Mouse (Mus musculus) erythroblast, embryonic 14.5 days (primary cell): ENCODE measurements around the gene Rbms3. TPM values are rescaled to one million over a fixed set of nuclear protein-coding genes. Genes with fewer than 3 reads are reported as not detected.

Experiments
- H3K27me3 ChIP-seq: 2 replicates; pipeline ENCODE4 v1.6.1; 2012; ENCODE audit warnings: inconsistent platforms; ENCODE audit not compliant: control insufficient read depth
- H3K36me3 ChIP-seq: 2 replicates; pipeline ENCODE4 v1.6.1; 2012; ENCODE audit warnings: mild to moderate bottlenecking, inconsistent platforms; ENCODE audit not compliant: control insufficient read depth
- H3K4me1 ChIP-seq: 2 replicates; pipeline ENCODE4 v1.6.1; 2012; ENCODE audit warnings: inconsistent platforms; ENCODE audit not compliant: control insufficient read depth
- H3K4me3 ChIP-seq: replicated peaks from 2 replicates; pipeline ENCODE3; 2012; ENCODE audit warnings: moderate library complexity, mild to moderate bottlenecking, inconsistent platforms
- H3K9me3 ChIP-seq: 2 replicates; pipeline ENCODE4 v1.6.1; 2012; ENCODE audit warnings: low read length, inconsistent platforms, mixed read lengths; ENCODE audit not compliant: control insufficient read depth
- GATA1 ChIP-seq: IDR thresholded peaks from 2 replicates; pipeline ENCODE4 v1.6.1; 2012; ENCODE audit warnings: low read length, inconsistent platforms, mixed read lengths
- TAL1 ChIP-seq: IDR thresholded peaks from 3 replicates; pipeline ENCODE4 v1.6.1; 2012; ENCODE audit warnings: low read length, inconsistent platforms, mixed read lengths
- polyA plus RNA-seq: library from polyadenylated mRNA; stranded (reverse); fragments of >175 nt; gene quantifications from 2 replicates; pipeline ENCODE4 v1.2.3, GENCODE M21; 2012

Rbms3 gene
- polyA plus RNA-seq, 1 experiment: not detected

DNA sequence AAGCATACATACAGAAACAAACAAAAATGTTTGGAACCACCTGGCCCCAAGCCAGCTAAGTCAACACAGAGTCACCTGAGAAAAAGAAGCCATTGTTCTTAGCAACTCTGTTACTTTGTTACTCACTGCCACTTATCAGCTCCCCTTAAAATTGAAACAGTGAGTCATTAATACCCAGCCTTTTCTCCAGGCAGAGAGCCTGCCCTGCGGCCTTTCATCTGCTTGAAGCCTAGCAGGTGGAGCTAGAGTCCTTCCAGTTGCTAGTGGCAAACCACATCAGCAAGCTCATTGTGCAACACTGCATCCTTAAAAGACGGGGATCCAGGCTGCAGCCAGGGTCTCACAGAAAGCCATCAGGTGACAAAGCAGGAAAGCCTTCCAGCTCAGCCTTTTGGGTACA is 495.7 kb downstream of the Rbms3 start:
- TF ChIP-seq GATA1 (no peak), TAL1 (no peak)
- Histone ChIP-seq H3K27me3 (no peaks in the 10 kb centered on the region), H3K4me3 (no peak overlapping the region), H3K36me3 (no peaks in the 10 kb centered on the region), H3K4me1 (no peaks in the 10 kb centered on the region), H3K9me3 (no peaks in the 10 kb centered on the region; the same call in 1 of the 2 replicates)

DNA sequence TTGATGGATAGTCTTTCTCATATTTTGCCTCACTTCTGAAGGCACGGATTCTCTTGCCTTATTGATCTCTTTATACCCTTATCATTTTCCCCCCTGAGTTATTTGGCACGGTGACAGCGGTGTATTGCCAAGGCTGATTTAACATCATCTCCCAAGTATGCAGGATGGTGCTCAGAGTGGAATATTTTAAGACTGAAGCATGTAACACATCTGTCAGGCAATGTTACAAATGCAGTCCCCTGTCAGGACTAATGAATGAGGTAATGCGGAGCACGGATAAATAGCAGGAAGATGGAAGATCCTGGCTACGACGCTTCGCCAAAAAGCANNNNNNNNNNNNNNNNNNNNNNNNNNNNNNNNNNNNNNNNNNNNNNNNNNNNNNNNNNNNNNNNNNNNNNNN is 502.9 kb downstream of the Rbms3 start:
- no peaks in the 10 kb centered on the region for H3K36me3 ChIP-seq
- H3K9me3 ChIP-seq: peaks cover 14% of the 10 kb centered on the region
- no peaks in the 10 kb centered on the region for H3K27me3 ChIP-seq
- TF ChIP-seq TAL1 (no peak), GATA1 (no peak)
- no peaks in the 10 kb centered on the region for H3K4me1 ChIP-seq
- H3K4me3 ChIP-seq: no peak overlapping the region

DNA sequence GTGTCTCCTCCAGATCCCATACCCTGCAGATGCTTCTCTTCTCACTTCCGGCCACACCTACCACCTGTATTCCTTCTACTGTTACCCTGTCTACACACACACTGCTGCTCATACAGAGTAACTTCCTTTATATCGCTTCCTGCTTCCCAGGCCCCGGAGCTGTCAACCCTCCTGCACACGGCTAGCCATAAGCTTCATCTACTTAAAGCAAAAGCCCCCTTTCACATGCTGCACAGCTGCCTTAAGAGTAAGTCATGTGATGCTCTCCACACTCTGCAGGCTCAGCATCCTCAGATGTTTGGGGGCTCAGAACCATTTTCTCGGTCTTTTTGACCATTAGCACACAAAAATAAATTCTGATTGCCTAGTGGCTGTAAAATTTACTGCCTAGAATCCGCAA is 503.9 kb downstream of the Rbms3 start:
- no peaks in the 10 kb centered on the region for H3K27me3 ChIP-seq
- no peaks in the 10 kb centered on the region for H3K36me3 ChIP-seq
- H3K9me3 ChIP-seq: peaks cover 14% of the 10 kb centered on the region
- no peak for TF ChIP-seq GATA1
- no peak for TF ChIP-seq TAL1
- no peaks in the 10 kb centered on the region for H3K4me1 ChIP-seq
- H3K4me3 ChIP-seq: no peak overlapping the region

DNA sequence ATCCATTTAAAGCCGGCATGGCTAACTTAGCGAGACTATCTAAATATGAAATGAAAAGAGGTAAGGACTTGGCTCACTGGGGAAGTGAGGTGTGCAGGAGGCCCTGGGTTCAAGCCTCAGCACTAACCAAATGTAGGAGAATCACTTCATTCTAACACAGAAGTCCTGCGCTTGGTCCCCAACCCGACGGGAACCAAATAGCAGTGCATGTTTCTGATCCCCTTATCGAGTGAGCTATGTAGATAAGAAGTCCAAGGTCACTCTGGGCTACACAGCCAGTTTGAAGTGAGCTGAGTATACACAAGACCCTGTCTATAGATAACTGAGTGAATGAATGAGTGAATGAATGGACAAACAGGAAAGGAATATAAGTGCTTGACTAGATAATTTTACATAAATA is 508.1 kb downstream of the Rbms3 start:
- no peak for TF ChIP-seq TAL1
- TF ChIP-seq GATA1: no peak
- Histone ChIP-seq H3K36me3 (no peaks in the 10 kb centered on the region), H3K27me3 (no peaks in the 10 kb centered on the region), H3K4me1 (no peaks in the 10 kb centered on the region), H3K4me3 (no peak overlapping the region), H3K9me3 (peaks cover 15% of the 10 kb centered on the region)

DNA sequence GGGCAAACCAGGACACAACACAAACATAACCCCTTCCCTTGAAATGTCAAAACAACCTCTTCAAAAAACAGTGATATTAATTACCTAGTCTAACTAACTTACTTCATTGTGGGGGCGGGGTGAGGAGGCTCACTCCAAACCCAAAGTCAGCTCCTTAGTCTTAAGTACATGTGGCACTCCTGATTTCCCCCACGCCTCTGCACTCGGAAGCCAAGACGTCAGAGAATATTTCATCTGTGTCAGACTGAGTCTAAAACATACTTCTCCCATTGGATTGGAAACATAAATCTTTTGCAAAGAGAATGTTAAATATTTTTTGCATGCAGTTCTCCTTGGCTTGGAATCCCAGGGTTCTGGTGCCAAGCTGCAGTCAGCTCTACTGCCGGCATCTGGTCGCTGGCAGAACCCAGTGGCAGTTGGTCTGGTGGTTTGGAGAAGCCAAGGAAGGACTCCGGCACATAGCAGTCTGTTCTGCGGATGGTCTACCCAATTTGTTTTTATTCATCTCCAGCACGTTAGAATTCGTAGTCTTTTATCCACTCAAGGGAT is 512.5 kb downstream of the Rbms3 start:
- H3K36me3 ChIP-seq: no peaks in the 10 kb centered on the region
- no peak for TF ChIP-seq GATA1
- TF ChIP-seq TAL1: no peak
- peaks cover 12% of the 10 kb centered on the region for H3K9me3 ChIP-seq
- H3K4me1 ChIP-seq: no peaks in the 10 kb centered on the region
- H3K27me3 ChIP-seq: no peaks in the 10 kb centered on the region
- no peak overlapping the region for H3K4me3 ChIP-seq

DNA sequence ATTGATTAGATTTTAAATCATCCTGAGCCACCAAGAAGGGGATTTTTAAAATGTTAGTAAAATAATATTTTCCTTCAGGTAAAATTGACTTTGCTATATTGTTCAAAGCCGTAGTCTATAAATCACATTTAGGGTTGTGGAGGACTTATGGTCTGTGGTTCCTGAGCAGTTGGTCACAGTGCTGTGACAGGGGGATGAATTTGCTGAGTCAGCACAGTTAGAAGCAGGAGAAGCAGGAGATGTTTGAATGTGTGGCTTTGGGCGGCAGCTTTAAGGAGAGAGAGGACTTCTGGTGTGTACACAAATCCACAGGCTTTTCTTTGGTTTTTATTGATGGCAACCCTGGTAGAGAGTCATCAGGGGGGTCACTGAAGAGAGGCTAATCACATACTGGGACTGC is 514.1 kb downstream of the Rbms3 start:
- no peak for TF ChIP-seq TAL1
- TF ChIP-seq GATA1: no peak
- no peaks in the 10 kb centered on the region for H3K36me3 ChIP-seq
- peaks cover 12% of the 10 kb centered on the region for H3K9me3 ChIP-seq
- no peak overlapping the region for H3K4me3 ChIP-seq
- no peaks in the 10 kb centered on the region for H3K4me1 ChIP-seq
- H3K27me3 ChIP-seq: no peaks in the 10 kb centered on the region

DNA sequence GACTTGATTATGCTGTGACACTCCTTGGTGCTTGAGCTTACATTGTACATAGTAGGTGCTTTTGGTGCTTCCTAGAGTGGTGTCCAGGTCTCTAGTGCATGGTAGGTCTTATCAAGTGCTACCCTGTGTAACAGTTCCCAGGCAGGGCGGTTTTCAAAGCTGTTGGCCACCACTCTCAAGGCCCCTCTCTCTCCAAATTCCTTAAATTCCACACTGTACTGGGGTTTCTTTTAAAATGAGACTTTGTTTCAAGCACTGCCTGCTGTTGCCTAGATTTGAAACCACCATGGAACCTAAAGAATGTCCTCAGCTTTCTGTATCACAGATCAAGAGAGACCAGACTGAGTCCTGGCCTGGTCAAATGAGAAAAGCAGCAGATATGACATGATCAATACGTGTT is 516.1 kb downstream of the Rbms3 start:
- Histone ChIP-seq H3K4me3 (no peak overlapping the region), H3K27me3 (no peaks in the 10 kb centered on the region), H3K9me3 (peaks cover 15% of the 10 kb centered on the region), H3K4me1 (no peaks in the 10 kb centered on the region), H3K36me3 (no peaks in the 10 kb centered on the region)
- TF ChIP-seq TAL1 (no peak), GATA1 (no peak)

DNA sequence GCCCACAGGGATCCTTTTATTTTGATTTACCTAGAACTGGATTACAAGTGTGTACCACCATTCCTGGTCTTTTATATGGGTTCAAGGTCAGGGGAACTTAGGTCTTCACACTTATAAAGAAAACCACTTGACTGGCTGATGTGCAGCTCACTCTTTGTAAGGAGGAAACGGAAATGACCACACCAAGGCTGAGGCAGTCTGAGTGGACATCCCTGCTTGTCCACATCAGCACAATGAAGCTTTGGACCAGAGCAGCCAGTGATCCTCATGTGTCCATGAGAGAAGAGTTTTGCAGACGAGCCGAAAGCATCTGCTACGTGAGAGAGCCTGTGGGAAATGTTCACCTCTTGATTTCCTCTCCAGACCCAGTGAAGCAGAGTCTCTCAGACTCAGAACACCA is 521.8 kb downstream of the Rbms3 start:
- Histone ChIP-seq H3K4me3 (no peak overlapping the region), H3K36me3 (no peaks in the 10 kb centered on the region), H3K27me3 (no peaks in the 10 kb centered on the region), H3K9me3 (peaks cover 3% of the 10 kb centered on the region; the same call in 1 of the 2 replicates), H3K4me1 (no peaks in the 10 kb centered on the region)
- TF ChIP-seq GATA1 (no peak), TAL1 (no peak)

DNA sequence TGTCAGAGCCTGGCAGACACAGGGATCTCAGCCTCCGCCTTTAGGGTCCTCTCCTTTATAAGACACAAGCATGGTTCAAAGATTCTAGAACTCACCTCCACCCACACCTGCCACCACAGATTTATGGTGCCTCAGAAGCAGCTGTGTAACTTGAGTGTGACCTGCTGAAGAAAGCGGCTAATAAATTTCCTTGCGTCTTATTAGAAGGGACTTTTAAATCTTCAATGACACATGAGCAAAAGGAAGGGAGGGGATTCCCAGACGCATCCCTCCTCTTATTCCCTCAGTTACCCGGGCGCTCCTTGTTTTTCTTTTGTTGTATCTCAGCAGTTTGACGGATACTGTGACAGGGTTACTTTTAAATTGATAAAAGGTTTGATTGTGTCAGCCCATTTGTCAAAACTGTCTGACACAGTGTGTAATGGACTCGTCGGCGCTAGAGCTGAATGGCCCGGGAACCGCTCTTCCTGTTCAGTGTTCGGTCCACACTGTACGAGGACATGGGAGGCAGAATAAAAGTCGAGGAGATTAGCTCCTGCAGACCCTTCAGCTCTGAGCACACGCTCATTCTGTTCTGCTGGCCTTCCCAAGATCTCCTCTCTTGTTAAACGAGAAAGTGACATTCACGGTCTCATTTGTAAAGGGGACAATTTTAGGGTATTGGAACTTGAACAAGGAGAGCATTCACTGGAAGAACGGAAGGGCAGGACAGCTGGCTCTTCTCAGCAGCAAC is 527.3 kb downstream of the Rbms3 start:
- Histone ChIP-seq H3K9me3 (peaks cover 2% of the 10 kb centered on the region; the same call in 1 of the 2 replicates), H3K36me3 (no peaks in the 10 kb centered on the region), H3K27me3 (no peaks in the 10 kb centered on the region), H3K4me1 (no peaks in the 10 kb centered on the region), H3K4me3 (no peak overlapping the region)
- TF ChIP-seq TAL1 (no peak), GATA1 (no peak)
